Mouse (Mus musculus): ENCODE results near the gene Rab8b. TPM values are rescaled to one million over a fixed set of nuclear protein-coding genes. Genes with fewer than 3 reads are reported as not detected.
A peak's percentile ranks its signal among the peaks of the same experiment; 100 is the strongest.
"Not testable (repeated sequence)": the region's sequence is repeated elsewhere in the genome, so short reads cannot be mapped to it uniquely, and the experiment has no call there.

The Rab8b gene
- polyA plus RNA-seq, 1 experiment: 27.6 TPM

GRCm38 (mm10) chr9:66834318-66835096, 85.0 kb downstream of the Rab8b start, which contains the start of gene Aph1c:
Gene Aph1c (minus strand): TSS chr9:66834726.
- peak within 1 kb of the TSS; percentile 51 for H3K4me3 ChIP-seq (ENCODE audit: control insufficient read depth, insufficient read depth, low read length)
- TF ChIP-seq POLR2A (IDR thresholded peaks at IDR 0.05; ENCODE audit: control insufficient read depth, extremely low read depth, insufficient read depth, low read length, poor library complexity) (no peak; the same call in 1 of the 2 replicates), CTCF (IDR thresholded peaks at IDR 0.05; ENCODE audit: borderline replicate concordance, control insufficient read depth, extremely low read depth, insufficient read depth, low read length, poor library complexity) (no peak; the same call in 1 of the 2 replicates)
- DNase-seq: peak; percentile 99
- WGBS: 2% methylated on average over 58 of the region's 58 CpGs
- no peaks in the 10 kb centered on the region for H3K36me3 ChIP-seq (ENCODE audit: control insufficient read depth, insufficient read depth, low read length)
- no peaks in the 10 kb centered on the region for H3K27me3 ChIP-seq (ENCODE audit: control insufficient read depth, insufficient read depth, low read length)
- peaks cover 13% of the 10 kb centered on the region for H3K4me1 ChIP-seq (replicated peaks; ENCODE audit: control insufficient read depth, insufficient read depth, low read length)
- no peak within 1 kb of the TSS for H3K27ac ChIP-seq (ENCODE audit: control insufficient read depth, insufficient read depth, low read length)

GRCm38 (mm10) chr9:66833851-66834250, 85.6 kb downstream of the Rab8b start:
- WGBS: 45% methylated on average over 7 of the region's 7 CpGs
- DNase-seq: peak; percentile 5
- no peak overlapping the region for H3K27ac ChIP-seq (ENCODE audit: control insufficient read depth, insufficient read depth, low read length)
- H3K27me3 ChIP-seq (ENCODE audit: control insufficient read depth, insufficient read depth, low read length): no peaks in the 10 kb centered on the region
- no peaks in the 10 kb centered on the region for H3K36me3 ChIP-seq (ENCODE audit: control insufficient read depth, insufficient read depth, low read length)
- no peak overlapping the region for H3K4me3 ChIP-seq (ENCODE audit: control insufficient read depth, insufficient read depth, low read length)
- H3K4me1 ChIP-seq (replicated peaks; ENCODE audit: control insufficient read depth, insufficient read depth, low read length): peaks cover 13% of the 10 kb centered on the region
- no peak for TF ChIP-seq CTCF (IDR thresholded peaks at IDR 0.05; ENCODE audit: borderline replicate concordance, control insufficient read depth, extremely low read depth, insufficient read depth, low read length, poor library complexity)
- no peak for TF ChIP-seq POLR2A (IDR thresholded peaks at IDR 0.05; ENCODE audit: control insufficient read depth, extremely low read depth, insufficient read depth, low read length, poor library complexity)

DNA sequence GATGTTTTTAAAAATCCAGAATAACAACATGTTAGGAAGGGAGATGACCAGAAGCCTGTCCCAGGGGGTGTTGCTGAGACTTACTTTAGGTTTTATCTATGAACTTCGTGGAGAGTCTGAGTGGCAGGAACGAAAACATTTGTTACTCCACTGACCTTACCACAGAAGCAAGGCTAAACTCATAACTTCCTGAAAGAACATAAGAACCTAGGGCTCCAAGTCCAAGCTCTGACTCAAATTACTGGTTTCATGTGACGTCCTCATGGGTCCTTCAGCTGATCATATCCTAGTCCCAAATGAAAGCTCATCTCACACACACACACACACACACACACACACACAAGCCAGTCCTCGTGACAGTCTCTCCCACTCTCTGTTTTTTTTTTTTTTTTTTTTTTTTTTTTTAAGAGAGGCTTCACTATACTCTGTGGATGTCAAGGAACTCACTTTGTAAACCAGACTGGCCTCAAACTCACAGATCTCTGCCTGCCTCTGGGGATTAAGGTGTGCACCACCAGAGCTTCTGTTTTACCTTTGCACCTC, 87.0 kb downstream of the Rab8b start:
- no peak for DNase-seq
- Histone ChIP-seq H3K36me3 (ENCODE audit: control insufficient read depth, insufficient read depth, low read length) (no peaks in the 10 kb centered on the region), H3K4me1 (replicated peaks; ENCODE audit: control insufficient read depth, insufficient read depth, low read length) (peaks cover 13% of the 10 kb centered on the region), H3K4me3 (ENCODE audit: control insufficient read depth, insufficient read depth, low read length) (no peak overlapping the region), H3K27me3 (ENCODE audit: control insufficient read depth, insufficient read depth, low read length) (no peaks in the 10 kb centered on the region), H3K27ac (ENCODE audit: control insufficient read depth, insufficient read depth, low read length) (no peak overlapping the region)
- WGBS: 46% methylated on average over 4 of the region's 4 CpGs
- TF ChIP-seq CTCF (IDR thresholded peaks at IDR 0.05; ENCODE audit: borderline replicate concordance, control insufficient read depth, extremely low read depth, insufficient read depth, low read length, poor library complexity) (no peak), POLR2A (IDR thresholded peaks at IDR 0.05; ENCODE audit: control insufficient read depth, extremely low read depth, insufficient read depth, low read length, poor library complexity) (no peak)

GRCm38 (mm10) chr9:66825990-66826389, 93.5 kb downstream of the Rab8b start:
- H3K36me3 ChIP-seq (ENCODE audit: control insufficient read depth, insufficient read depth, low read length): no peaks in the 10 kb centered on the region
- WGBS: 32% methylated on average over 1 of the region's 1 CpGs
- TF ChIP-seq POLR2A (IDR thresholded peaks at IDR 0.05; ENCODE audit: control insufficient read depth, extremely low read depth, insufficient read depth, low read length, poor library complexity) (no peak), CTCF (IDR thresholded peaks at IDR 0.05; ENCODE audit: borderline replicate concordance, control insufficient read depth, extremely low read depth, insufficient read depth, low read length, poor library complexity) (no peak)
- H3K27me3 ChIP-seq (ENCODE audit: control insufficient read depth, insufficient read depth, low read length): no peaks in the 10 kb centered on the region
- H3K27ac ChIP-seq (ENCODE audit: control insufficient read depth, insufficient read depth, low read length): no peak overlapping the region
- no peak overlapping the region for H3K4me3 ChIP-seq (ENCODE audit: control insufficient read depth, insufficient read depth, low read length)
- DNase-seq: peak; percentile 43
- no peaks in the 10 kb centered on the region for H3K4me1 ChIP-seq (replicated peaks; ENCODE audit: control insufficient read depth, insufficient read depth, low read length)

GRCm38 (mm10) chr9:66822255-66822654, 97.2 kb downstream of the Rab8b start:
- H3K36me3 ChIP-seq (ENCODE audit: control insufficient read depth, insufficient read depth, low read length); H3K4me1 ChIP-seq (replicated peaks; ENCODE audit: control insufficient read depth, insufficient read depth, low read length); H3K27ac ChIP-seq (ENCODE audit: control insufficient read depth, insufficient read depth, low read length); H3K4me3 ChIP-seq (ENCODE audit: control insufficient read depth, insufficient read depth, low read length); H3K27me3 ChIP-seq (ENCODE audit: control insufficient read depth, insufficient read depth, low read length): not testable (repeated sequence)
- peak; percentile 11 for DNase-seq
- WGBS: 63% methylated on average over 1 of the region's 5 CpGs

GRCm38 (mm10) chr9:66820996-66821395, 98.5 kb downstream of the Rab8b start:
- no peak for DNase-seq
- TF ChIP-seq POLR2A (IDR thresholded peaks at IDR 0.05; ENCODE audit: control insufficient read depth, extremely low read depth, insufficient read depth, low read length, poor library complexity) (no peak), CTCF (IDR thresholded peaks at IDR 0.05; ENCODE audit: borderline replicate concordance, control insufficient read depth, extremely low read depth, insufficient read depth, low read length, poor library complexity) (no peak)
- Histone ChIP-seq H3K4me3 (ENCODE audit: control insufficient read depth, insufficient read depth, low read length) (no peak overlapping the region), H3K36me3 (ENCODE audit: control insufficient read depth, insufficient read depth, low read length) (no peaks in the 10 kb centered on the region), H3K4me1 (replicated peaks; ENCODE audit: control insufficient read depth, insufficient read depth, low read length) (peaks cover 5% of the 10 kb centered on the region), H3K27ac (ENCODE audit: control insufficient read depth, insufficient read depth, low read length) (no peak overlapping the region), H3K27me3 (ENCODE audit: control insufficient read depth, insufficient read depth, low read length) (no peaks in the 10 kb centered on the region)
- WGBS: 40% methylated on average over 5 of the region's 5 CpGs

Data from thymus, adult 2 months (tissue).